Mouse (Mus musculus): ENCODE measurements around the gene Chchd6.

DNA sequence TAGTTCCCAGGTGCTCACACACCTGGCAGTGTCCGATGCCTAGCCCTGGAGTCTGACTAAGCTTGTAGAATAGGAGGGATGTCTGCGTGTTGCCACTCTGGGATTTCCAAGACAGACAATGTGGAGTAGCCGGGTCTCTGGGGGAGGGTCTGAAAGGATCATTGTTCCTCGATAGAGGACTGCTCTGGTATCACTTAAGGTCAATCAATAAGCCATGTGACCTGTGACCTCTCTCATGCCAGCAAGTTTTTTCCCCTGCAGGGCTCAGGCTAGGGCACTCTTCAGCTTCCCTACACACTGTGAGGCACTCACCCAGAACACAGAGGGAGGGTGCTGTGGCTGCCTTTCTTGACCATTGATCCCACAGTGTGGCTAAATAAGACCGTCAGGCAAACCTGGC lies 213.6 kb downstream of the Chchd6 start:
- TF ChIP-seq CTCF (IDR thresholded peaks at IDR 0.05), result no peak
- no peak for TF ChIP-seq EP300 (IDR thresholded peaks at IDR 0.05; ENCODE audit: insufficient read depth, low read depth, low read length)
- no peak for TF ChIP-seq POLR2A (IDR thresholded peaks at IDR 0.05; ENCODE audit: insufficient read depth, low read depth, low read length)

Data from heart, adult 2 months (tissue).